Mouse (Mus musculus): ENCODE measurements around the gene Tmem86a. TPM values are rescaled to one million over a fixed set of nuclear protein-coding genes. Genes with fewer than 3 reads are reported as not detected.

Tmem86a gene
- total RNA-seq, 2 experiments from 2014 or later, result 3.2 to 4.1 TPM

DNA sequence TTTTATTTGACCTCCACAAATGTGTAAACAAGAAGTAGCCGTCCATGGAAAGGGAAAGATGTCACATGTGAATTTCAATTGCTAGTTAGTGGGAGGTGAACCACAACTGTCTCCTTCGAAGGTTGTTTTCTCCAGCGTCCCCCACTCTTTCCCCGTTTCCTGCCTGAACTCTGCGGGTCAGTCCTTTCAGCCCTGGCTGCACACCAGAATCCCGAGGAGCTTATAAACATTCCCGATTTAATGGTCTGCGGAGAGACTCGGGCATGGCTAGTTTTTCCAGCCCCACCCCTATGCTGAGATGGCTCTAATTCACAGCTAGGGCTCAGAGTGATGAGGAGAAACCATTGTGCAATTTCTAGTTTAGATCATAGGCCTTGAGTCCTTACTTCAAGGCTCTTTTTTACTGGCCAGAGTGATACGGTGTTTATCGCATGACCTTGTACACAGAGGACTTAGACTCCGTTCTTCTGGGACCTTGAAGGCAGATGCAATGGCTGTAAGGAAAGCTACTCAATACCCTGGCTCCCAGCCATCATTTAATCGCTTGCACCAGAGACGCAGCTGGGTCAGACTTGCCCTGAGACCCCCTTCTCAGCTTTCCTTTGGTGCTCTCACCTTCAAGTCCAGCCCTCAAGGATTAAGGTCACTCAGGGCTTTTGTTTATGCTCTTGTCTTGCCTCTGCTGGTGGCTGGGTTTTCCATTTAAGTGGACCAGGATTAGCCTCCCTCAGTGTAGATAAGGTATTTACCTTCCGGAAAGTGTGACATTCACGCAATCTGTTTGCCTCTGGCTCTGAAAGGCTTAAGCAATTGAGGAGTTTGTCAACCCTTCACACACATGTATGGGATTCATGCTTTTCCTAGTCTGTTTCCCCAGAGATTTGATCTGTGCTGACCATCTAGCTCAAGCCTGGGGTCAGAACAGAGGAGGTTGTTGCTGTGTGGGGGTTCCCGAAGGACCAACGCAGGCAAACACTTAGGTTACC is 23.4 kb downstream of the Tmem86a start:
- no peak for DNase-seq (ENCODE audit: low spot score)

DNA sequence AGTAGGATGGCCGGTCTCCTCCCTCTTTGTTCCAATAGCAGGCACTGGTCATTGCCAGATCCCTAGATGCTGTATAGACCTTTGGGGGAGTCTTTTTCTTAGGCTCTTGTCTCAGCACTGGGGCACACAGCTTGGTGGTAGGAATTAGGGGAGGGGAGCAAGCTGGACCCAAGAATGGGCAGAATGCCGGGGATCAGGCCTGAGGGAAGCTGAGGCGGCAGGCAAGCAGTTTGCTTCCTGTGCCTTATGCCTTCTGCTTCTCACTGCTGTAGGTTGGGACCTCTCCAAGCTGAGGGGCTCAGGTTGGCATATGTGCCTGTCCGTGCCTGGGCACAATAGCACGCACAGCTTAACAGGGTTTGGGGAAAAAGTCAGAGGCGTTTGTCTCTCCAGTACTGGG is 25.8 kb downstream of the Tmem86a start:
- no peak for DNase-seq (ENCODE audit: low spot score)

GRCm38 (mm10) chr7:47076729-47077128 is 26.3 kb downstream of the Tmem86a start:
- DNase-seq (ENCODE audit: low spot score), result no peak

GRCm38 (mm10) chr7:47077451-47077850 is 27.1 kb downstream of the Tmem86a start:
- no peak for DNase-seq (ENCODE audit: low spot score)

- DNase-seq (ENCODE audit: low spot score), result no peak
Measured at GRCm38 (mm10) chr7:47080868-47081267, 30.5 kb downstream of the Tmem86a start.

GRCm38 (mm10) chr7:47081277-47081676 is 30.9 kb downstream of the Tmem86a start:
- DNase-seq (ENCODE audit: low spot score), result peak; percentile 55

DNA sequence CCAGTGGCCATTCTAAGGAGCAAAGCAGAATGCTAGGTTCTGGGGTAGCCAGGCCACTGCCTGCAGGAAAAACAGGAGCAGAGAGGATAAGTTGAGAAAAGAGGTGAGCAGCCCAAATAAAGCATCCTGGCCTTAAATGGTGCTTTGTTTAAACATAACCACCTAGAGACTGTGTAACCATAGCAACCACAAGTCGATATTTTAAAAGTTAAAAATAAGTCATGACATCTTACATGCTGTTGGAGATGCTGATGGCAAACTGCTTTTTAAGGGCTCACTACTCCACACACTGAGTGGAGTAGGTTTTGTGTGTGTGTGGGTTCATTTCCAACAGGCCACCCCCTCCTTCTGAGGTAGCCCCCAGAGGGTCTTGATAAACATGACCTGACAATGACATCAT is 34.7 kb downstream of the Tmem86a start:
- no peak for DNase-seq (ENCODE audit: low spot score)

- no peak for DNase-seq (ENCODE audit: low spot score)
Measured at GRCm38 (mm10) chr7:47093935-47094334, 43.5 kb downstream of the Tmem86a start.

DNA sequence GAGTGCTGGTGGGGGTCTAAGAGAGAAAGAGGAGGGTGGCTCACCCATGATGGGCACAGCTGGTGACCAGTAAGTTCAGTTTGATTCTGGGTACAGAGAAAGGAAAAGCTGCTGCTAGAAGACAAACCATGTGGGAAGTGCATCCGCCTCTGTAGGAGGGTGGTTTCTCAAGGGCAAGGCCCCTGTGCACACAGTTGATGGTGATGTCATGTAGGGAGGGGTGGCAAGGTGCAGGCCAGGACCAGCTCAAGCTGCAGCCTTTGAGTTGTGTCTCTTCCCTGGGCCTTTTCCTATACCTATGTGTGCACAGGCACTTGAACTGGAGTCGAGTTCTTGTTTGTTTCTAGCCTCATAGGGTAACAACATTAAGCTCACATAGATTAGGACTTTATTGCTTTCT is 44.6 kb downstream of the Tmem86a start:
- no peak for DNase-seq (ENCODE audit: low spot score)

- DNase-seq (ENCODE audit: low spot score), result no peak
Measured at GRCm38 (mm10) chr7:47098044-47098443, 47.6 kb downstream of the Tmem86a start.

DNA sequence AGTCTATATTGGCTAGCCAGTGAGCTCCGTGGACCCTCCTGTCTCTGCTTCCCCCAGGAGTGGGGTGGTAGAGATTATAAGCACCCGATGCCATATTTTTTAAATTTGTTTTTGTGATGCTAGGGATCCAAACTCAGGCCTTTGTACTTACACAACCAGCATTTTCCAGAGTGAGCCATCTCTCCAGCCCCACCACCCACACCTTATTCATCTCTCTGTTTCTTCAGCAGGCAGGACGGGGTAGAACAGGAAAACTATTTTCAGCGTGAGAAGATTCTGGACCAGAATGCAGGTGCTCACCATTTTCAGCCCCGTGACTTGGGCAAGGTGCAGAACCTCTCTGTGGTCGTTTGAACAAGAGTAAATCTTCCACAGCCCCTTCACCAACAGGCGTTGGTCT is 48.9 kb downstream of the Tmem86a start:
- DNase-seq (ENCODE audit: low spot score), result no peak

DNA sequence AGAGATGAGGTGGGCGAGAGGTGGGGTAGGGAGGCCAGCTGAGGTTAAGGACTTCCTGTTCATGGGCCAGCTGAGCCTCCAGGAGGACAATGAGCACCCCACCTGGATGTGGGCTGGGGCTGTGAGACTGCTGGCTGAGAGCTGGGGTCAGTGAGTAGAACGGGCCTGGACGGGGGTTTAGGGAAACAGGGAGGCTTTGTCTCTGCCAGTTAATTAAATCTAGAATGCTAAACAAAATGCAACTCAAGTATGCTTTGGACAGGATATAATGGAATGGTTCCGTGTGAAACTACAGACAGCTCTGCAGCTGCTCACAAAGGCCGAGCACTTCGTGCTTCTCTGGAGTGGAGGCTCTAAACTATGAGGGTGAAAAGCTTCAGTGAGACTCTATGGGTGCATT is 50.2 kb downstream of the Tmem86a start:
- DNase-seq (ENCODE audit: low spot score), result no peak

GRCm38 (mm10) chr7:47102970-47103369 is 52.6 kb downstream of the Tmem86a start:
- no peak for DNase-seq (ENCODE audit: low spot score)

- no peak for DNase-seq (ENCODE audit: low spot score)
Measured at GRCm38 (mm10) chr7:47103671-47104414, 53.4 kb downstream of the Tmem86a start.

Small RNA genes within 50 kb of the gene (microRNA-seq; reads per million reads assigned to microRNA genes)
- gene Mir7056, result not detected

Other genes with a start within 250 kb of the Tmem86a start
- gene Ldha, start 209.1 kb upstream of the Tmem86a start, total RNA-seq (2021), result 1,000 to 10,000 TPM; 2,332 to 2,702 TPM
- not detected for gene Ldhc, start 189.4 kb upstream of the Tmem86a start, total RNA-seq (2021)
- gene Tsg101, start 130.6 kb upstream of the Tmem86a start, total RNA-seq (2021), result 10 to 100 TPM; 54.4 to 59.1 TPM
- 10 to 100 TPM; 10.5 to 11.5 TPM for gene Uevld, start 92.1 kb upstream of the Tmem86a start, total RNA-seq (2021)
- not detected for gene Gm9999, start 67.0 kb upstream of the Tmem86a start, total RNA-seq (2021)
- gene Spty2d1, start 42.2 kb upstream of the Tmem86a start, total RNA-seq (2021), result 1 to 10 TPM; 4.5 to 4.7 TPM
- gene Ptpn5, start 83.1 kb downstream of the Tmem86a start, total RNA-seq (2021), result not detected
- gene Mrgpra6, start 154.3 kb downstream of the Tmem86a start, total RNA-seq (2021), result not detected
- gene Mrgpra9, start 202.2 kb downstream of the Tmem86a start, total RNA-seq (2021), result not detected